Mouse (Mus musculus) ZHBTc4 (cell line): ENCODE measurements at regions not wholly inside any gene's neighbourhood (a gene's known extent, or its start where the extent isn't known, plus 50 kb on each side); places are given as distances from the start of the nearest gene placed in this dataset.

ENCODE experiments used
- DNase-seq: peaks from one replicate; pipeline ENCODE4 v3.0.0-alpha.2; 2011; ENCODE audit warnings: low read depth, low spot score

DNA sequence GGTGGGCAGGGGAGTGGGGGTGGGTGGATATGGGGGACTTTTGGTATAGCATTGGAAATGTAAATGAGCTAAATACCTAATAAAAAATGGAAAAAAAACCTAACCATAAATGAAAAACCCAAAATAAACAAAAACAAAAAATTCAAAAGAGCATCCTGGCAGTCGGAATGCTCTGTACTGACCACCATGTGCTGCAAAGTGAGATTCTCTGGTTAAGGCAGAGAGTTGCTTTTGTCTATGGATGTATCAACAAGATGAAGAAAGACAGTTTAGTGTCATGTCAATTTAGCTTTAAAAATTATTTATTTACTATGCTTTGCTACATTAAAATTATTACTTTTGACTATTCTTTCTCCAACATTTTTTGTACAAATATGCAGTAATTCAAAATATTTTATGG is 88.5 kb downstream of the E330014E10Rik start:
- no peak for DNase-seq

DNA sequence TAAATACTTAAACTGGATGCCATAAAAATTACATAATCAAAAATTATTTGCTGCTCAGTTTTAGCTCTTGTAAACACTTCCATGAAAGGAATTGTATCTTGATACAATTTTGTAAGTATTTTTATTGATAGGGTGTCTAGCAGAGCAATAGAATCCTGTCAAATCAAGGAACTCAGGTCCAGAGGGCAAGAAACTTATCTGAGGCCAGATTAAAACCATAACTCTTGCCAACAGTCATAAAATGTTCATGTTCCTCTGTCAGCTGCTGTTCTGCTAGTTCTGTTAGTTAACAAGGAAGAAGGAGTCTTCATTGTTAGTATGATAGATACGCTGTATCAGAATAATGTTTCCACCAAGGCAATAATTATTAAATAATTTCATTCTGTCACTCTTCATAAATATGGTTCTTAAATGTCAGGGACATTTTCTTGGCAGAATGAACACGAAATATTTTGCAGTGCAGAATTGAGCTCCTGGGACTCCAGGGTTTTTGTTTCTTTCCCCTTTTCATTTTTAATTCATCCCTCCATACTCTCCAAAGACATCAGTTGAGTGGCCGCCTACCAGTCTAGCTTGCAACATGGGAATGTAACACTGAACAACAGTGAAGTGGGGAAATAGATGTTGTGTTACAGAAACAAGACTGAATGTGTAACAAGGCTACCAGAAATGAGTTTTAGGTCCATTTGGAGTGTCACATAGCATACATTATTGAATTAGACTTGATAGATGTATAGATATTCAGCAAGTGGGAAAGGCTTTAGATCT is 89.1 kb downstream of the E330014E10Rik start:
- DNase-seq, result no peak

- DNase-seq, result no peak
Observed at GRCm38 (mm10) chr5:95865516-95865915, 89.7 kb downstream of the E330014E10Rik start.

DNA sequence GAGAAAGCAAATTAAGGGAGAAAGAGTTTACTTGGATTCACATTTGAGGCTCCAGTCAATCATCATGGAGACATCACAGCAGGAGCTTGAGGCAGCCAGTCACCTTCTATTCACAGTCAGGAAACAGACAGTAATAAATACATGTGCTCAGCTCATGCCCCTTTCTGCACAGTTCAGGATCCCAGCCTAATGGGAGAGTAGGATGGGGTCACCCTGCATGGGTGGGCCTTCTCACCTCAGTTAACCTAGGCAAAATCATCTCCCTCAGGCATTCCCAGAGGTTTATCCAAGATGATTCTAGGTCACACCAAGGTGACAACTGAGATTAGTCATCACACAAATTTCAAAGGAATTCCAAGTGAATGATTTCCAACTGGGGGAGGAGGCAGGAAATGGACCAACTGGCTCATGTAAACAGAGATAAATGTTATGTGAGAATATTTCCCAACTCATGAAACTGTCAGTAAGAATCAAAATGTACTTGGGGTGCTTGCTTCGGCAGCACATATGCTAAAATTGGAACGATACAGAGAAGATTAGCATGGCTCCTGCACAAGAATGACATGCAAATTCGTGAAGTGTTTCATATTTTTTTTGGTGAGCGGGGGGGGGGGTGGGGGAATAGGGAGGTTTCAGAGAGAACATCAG is 89.8 kb upstream of the Cxcl13 start:
- no peak for DNase-seq

GRCm38 (mm10) chr5:95870336-95870845 is 86.4 kb upstream of the Cxcl13 start:
- no peak for DNase-seq

- no peak for DNase-seq
Observed at GRCm38 (mm10) chr5:95874969-95875368, 81.8 kb upstream of the Cxcl13 start.

DNA sequence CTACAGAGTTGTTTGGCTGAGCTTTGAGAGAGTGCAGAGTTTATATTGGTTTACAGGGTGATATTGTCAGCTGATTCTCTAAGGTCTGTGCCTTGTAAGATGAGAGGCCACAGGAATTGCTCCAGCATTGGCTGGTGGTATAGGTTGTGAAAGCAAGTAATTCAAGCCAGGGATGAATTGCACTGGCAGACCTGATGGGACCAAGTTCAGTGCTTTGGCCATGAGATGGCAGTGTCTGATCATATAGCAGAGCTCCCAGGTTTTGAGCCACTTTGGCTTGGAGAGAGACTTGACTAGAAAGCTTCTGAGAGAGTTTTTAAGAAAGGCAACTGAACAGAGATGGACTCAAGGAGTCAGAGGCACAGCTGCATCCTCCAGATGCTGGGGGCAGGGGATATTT is 75.8 kb upstream of the Cxcl13 start:
- peak; percentile 8 for DNase-seq
